Mouse (Mus musculus) MEL (cell line): ENCODE results near the gene Hoxd11. TPM values are rescaled to one million over a fixed set of nuclear protein-coding genes. Genes with fewer than 3 reads are reported as not detected.

Source experiments
- DNase-seq: peaks from one replicate; pipeline ENCODE4 v3.0.0; 2011; ENCODE audit warnings: low read depth, low spot score
- H3K27ac ChIP-seq: 2 replicates; pipeline ENCODE4 v1.5.1; 2012; ENCODE audit warnings: low read depth, mild to moderate bottlenecking, control low read depth, low read length, moderate library complexity; ENCODE audit not compliant: control insufficient read depth
- H3K27me3 ChIP-seq, 2 experiments: fragments of 150-350 bp in 1 of 2; sonication (generic) in 1 of 2; 2 replicates each; pipeline ENCODE4 v1.6.1; 2012; ENCODE audit warnings: low read length in 2 of 2, mild to moderate bottlenecking in 2 of 2, improper control_type of control experiment in 1 of 2, moderate library complexity in 1 of 2; ENCODE audit not compliant: insufficient read depth in 2 of 2, control insufficient read depth in 1 of 2
- H3K36me3 ChIP-seq, 2 experiments: 2 replicates each; pipeline ENCODE4 v1.6.1; 2012 to 2014; ENCODE audit warnings: low read length in 2 of 2, improper control_type of control experiment in 1 of 2, inconsistent platforms in 1 of 2, mild to moderate bottlenecking in 1 of 2; ENCODE audit not compliant: insufficient read depth in 2 of 2, control insufficient read depth in 1 of 2
- H3K4me1 ChIP-seq, 2 experiments: fragments of 150-350 bp in 1 of 2; sonication (generic) in 1 of 2; 2 replicates each; pipeline ENCODE4 v1.6.1; 2012; ENCODE audit warnings: low read length in 2 of 2, improper control_type of control experiment in 1 of 2, mild to moderate bottlenecking in 1 of 2; ENCODE audit not compliant: insufficient read depth in 2 of 2, control insufficient read depth in 1 of 2
- H3K4me3 ChIP-seq, 2 experiments: fragments of 150-350 bp in 1 of 2; sonication (generic) in 1 of 2; 2 replicates each; pipeline ENCODE4 v1.5.1; 2012; ENCODE audit warnings: low read depth in 2 of 2, low read length in 2 of 2, mild to moderate bottlenecking in 2 of 2, moderate library complexity in 2 of 2, control low read depth in 1 of 2, improper control_type of control experiment in 1 of 2; ENCODE audit not compliant: control insufficient read depth in 1 of 2, insufficient read depth in 1 of 2
- H3K79me2 ChIP-seq: 2 replicates; pipeline ENCODE4 v1.6.1; 2012; ENCODE audit warnings: mild to moderate bottlenecking, low read length, moderate library complexity; ENCODE audit not compliant: control insufficient read depth, poor library complexity, insufficient read depth
- H3K9ac ChIP-seq: 2 replicates; pipeline ENCODE4 v1.6.1; 2012; ENCODE audit warnings: low read depth, mild to moderate bottlenecking, control low read depth, low read length, moderate library complexity; ENCODE audit not compliant: control insufficient read depth, poor library complexity, severe bottlenecking
- H3K9me3 ChIP-seq: fragments of 150-350 bp; sonication (generic); replicated peaks from 2 replicates; pipeline ENCODE4 v1.6.1; 2012; ENCODE audit warnings: mild to moderate bottlenecking, low read length, improper control_type of control experiment, moderate library complexity; ENCODE audit not compliant: insufficient read depth
- CHD2 ChIP-seq: IDR thresholded peaks from 2 replicates; pipeline ENCODE4 v1.6.1; 2011; ENCODE audit warnings: low read length, improper control_type of control experiment
- E2F4 ChIP-seq: IDR thresholded peaks from 2 replicates; pipeline ENCODE4 v1.6.1; 2011; ENCODE audit warnings: low read depth, low read length, improper control_type of control experiment, borderline replicate concordance
- ELF1 ChIP-seq: IDR thresholded peaks from 2 replicates; pipeline ENCODE4 v1.6.1; 2014; ENCODE audit warnings: low read depth, mild to moderate bottlenecking, inconsistent platforms, low read length, improper control_type of control experiment, moderate library complexity
- GABPA ChIP-seq: IDR thresholded peaks from 2 replicates; pipeline ENCODE4 v1.6.1; 2012; ENCODE audit warnings: low read depth, mild to moderate bottlenecking, inconsistent platforms, low read length, improper control_type of control experiment, moderate library complexity
- GATA1 ChIP-seq: IDR thresholded peaks from 2 replicates; pipeline ENCODE4 v1.6.1; 2011; ENCODE audit warnings: low read depth, low read length, improper control_type of control experiment
- HCFC1 ChIP-seq: IDR thresholded peaks from 2 replicates; pipeline ENCODE4 v1.6.1; 2012; ENCODE audit warnings: low read depth, mild to moderate bottlenecking, inconsistent platforms, low read length, improper control_type of control experiment, moderate library complexity
- KAT2A ChIP-seq: conservative IDR thresholded peaks from 2 replicates; pipeline ENCODE4 v1.6.1; 2012; ENCODE audit warnings: low read depth, low read length, improper control_type of control experiment, inconsistent platforms
- MAFK ChIP-seq: IDR thresholded peaks from 2 replicates; pipeline ENCODE4 v1.6.1; 2011; ENCODE audit warnings: low read depth, mild to moderate bottlenecking, low read length, improper control_type of control experiment, borderline replicate concordance
- MAX ChIP-seq: IDR thresholded peaks from 2 replicates; pipeline ENCODE4 v1.6.1; 2011; ENCODE audit warnings: low read length, improper control_type of control experiment
- MEF2A ChIP-seq: IDR thresholded peaks from 2 replicates; pipeline ENCODE4 v1.6.1; 2014; ENCODE audit warnings: low read depth, mild to moderate bottlenecking, inconsistent platforms, low read length, improper control_type of control experiment; ENCODE audit not compliant: poor library complexity, insufficient replicate concordance, severe bottlenecking; ENCODE audit errors: extremely low read depth
- MYB ChIP-seq: IDR thresholded peaks from 2 replicates; pipeline ENCODE4 v1.6.1; 2011; ENCODE audit warnings: mild to moderate bottlenecking, low read depth, low read length, improper control_type of control experiment
- MYC ChIP-seq: IDR thresholded peaks from 2 replicates; pipeline ENCODE4 v1.6.1; 2011; ENCODE audit warnings: low read depth, mild to moderate bottlenecking, low read length, improper control_type of control experiment, moderate library complexity
- NRF1 ChIP-seq: IDR thresholded peaks from 2 replicates; pipeline ENCODE4 v1.6.1; 2014; ENCODE audit warnings: low read depth, mild to moderate bottlenecking, inconsistent platforms, low read length, improper control_type of control experiment, moderate library complexity; ENCODE audit not compliant: poor library complexity, insufficient read depth, severe bottlenecking
- POLR2A ChIP-seq, 2 experiments: IDR thresholded peaks; 2 replicates each; pipeline ENCODE4 v1.6.1; 2011 to 2012; ENCODE audit warnings: low read length in 2 of 2, mild to moderate bottlenecking in 2 of 2, control low read depth in 1 of 2, improper control_type of control experiment in 1 of 2, low read depth in 1 of 2, moderate library complexity in 1 of 2; ENCODE audit not compliant: control insufficient read depth in 1 of 2, insufficient read depth in 1 of 2, poor library complexity in 1 of 2
- POLR2AphosphoS5 ChIP-seq: IDR thresholded peaks from 2 replicates; pipeline ENCODE4 v1.6.1; 2012; ENCODE audit warnings: low read depth, borderline replicate concordance, mild to moderate bottlenecking, inconsistent platforms, low read length, moderate library complexity, mixed read lengths
- SIN3A ChIP-seq: IDR thresholded peaks from 2 replicates; pipeline ENCODE4 v1.6.1; 2012; ENCODE audit warnings: low read length, improper control_type of control experiment, inconsistent platforms
- TAL1 ChIP-seq: IDR thresholded peaks from 2 replicates; pipeline ENCODE4 v1.6.1; 2012; ENCODE audit warnings: mild to moderate bottlenecking, inconsistent platforms, low read length, moderate library complexity, mixed read lengths
- UBTF ChIP-seq: IDR thresholded peaks from 2 replicates; pipeline ENCODE4 v1.6.1; 2012; ENCODE audit warnings: low read depth, mild to moderate bottlenecking, inconsistent platforms, low read length, improper control_type of control experiment, moderate library complexity, borderline replicate concordance; ENCODE audit not compliant: insufficient read depth
- USF2 ChIP-seq, 2 experiments: IDR thresholded peaks; 2 replicates each; pipeline ENCODE4 v1.6.1; 2011 to 2012; ENCODE audit warnings: improper control_type of control experiment in 2 of 2, low read length in 2 of 2, borderline replicate concordance in 1 of 2, inconsistent platforms in 1 of 2, low read depth in 1 of 2, mild to moderate bottlenecking in 1 of 2; ENCODE audit not compliant: insufficient read depth in 1 of 2
- ZC3H11A ChIP-seq: IDR thresholded peaks from 2 replicates; pipeline ENCODE4 v1.6.1; 2012; ENCODE audit warnings: low read depth, mild to moderate bottlenecking, inconsistent platforms, low read length, improper control_type of control experiment
- ZKSCAN1 ChIP-seq: IDR thresholded peaks from 2 replicates; pipeline ENCODE4 v1.6.1; 2012; ENCODE audit warnings: low read depth, mild to moderate bottlenecking, inconsistent platforms, low read length, improper control_type of control experiment, moderate library complexity
- ZMIZ1 ChIP-seq: IDR thresholded peaks from 2 replicates; pipeline ENCODE4 v1.6.1; 2012; ENCODE audit warnings: low read depth, mild to moderate bottlenecking, inconsistent platforms, low read length, improper control_type of control experiment, moderate library complexity
- polyA plus RNA-seq, 2 experiments: library from polyadenylated mRNA; stranded (reverse) in 1 of 2; unstranded in 1 of 2; fragments of >175 nt in 1 of 2; fragments of >200 nt in 1 of 2; gene quantifications; 2 replicates each; pipeline versions ENCODE4 v1.2.1 to v1.2.4; 2012; ENCODE audit warnings: low replicate concordance in 2 of 2, low read depth in 1 of 2; ENCODE audit not compliant: insufficient read length in 2 of 2, insufficient read depth in 1 of 2, missing spikeins in 1 of 2
- total RNA-seq: library from RNA; depleted of rRNA; stranded (reverse); fragments of 300-350 nt; gene quantifications from 2 replicates; pipeline ENCODE4 v1.2.3, GENCODE M21; 2012

Hoxd11 gene
- total and polyA plus RNA-seq, 3 experiments: not detected

DNA sequence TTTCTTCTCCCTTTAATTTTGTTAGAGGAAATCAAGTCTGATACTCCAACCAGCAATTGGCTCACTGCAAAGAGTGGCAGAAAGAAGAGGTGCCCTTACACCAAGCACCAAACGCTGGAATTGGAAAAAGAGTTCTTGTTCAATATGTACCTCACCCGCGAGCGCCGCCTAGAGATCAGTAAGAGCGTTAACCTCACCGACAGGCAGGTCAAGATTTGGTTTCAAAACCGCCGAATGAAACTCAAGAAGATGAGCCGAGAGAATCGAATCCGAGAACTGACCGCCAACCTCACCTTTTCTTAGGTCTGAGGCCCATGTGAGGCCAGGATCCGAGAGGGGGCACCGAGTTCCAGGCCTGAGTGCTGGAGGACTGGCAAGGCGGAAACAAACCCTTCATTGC, 14.7 kb downstream of the Hoxd11 start:
- H3K4me3 ChIP-seq: no peak overlapping the region
- no peak for TF ChIP-seq MAX
- no peak for TF ChIP-seq KAT2A
- no peak for TF ChIP-seq TAL1
- TF ChIP-seq POLR2A (IDR thresholded peaks at IDR 0.05; ENCODE audit: control insufficient read depth in 1 of 2, insufficient read depth in 1 of 2, low read depth in 1 of 2, low read length in 2 of 2, poor library complexity in 1 of 2): no peak
- no peak for TF ChIP-seq POLR2AphosphoS5
- TF ChIP-seq USF2 (IDR thresholded peaks at IDR 0.05; ENCODE audit: borderline replicate concordance in 1 of 2, insufficient read depth in 1 of 2, low read depth in 1 of 2, low read length in 2 of 2): no peak
- no peak for TF ChIP-seq SIN3A
- TF ChIP-seq GATA1: no peak
- TF ChIP-seq CHD2: no peak
- TF ChIP-seq GABPA: no peak
- no peak for TF ChIP-seq NRF1
- no peak for TF ChIP-seq ZC3H11A
- TF ChIP-seq E2F4: no peak
- TF ChIP-seq MYB: no peak
- H3K27ac ChIP-seq: no peak overlapping the region
- H3K9ac ChIP-seq: no peak overlapping the region
- H3K9me3 ChIP-seq: no peaks in the 10 kb centered on the region
- no peaks in the 10 kb centered on the region for H3K36me3 ChIP-seq
- no peaks in the 10 kb centered on the region for H3K4me1 ChIP-seq
- H3K79me2 ChIP-seq: no peaks in the 10 kb centered on the region
- no peaks in the 10 kb centered on the region; a peak in 2 of 4 replicates for H3K27me3 ChIP-seq
- no peak for DNase-seq

DNA sequence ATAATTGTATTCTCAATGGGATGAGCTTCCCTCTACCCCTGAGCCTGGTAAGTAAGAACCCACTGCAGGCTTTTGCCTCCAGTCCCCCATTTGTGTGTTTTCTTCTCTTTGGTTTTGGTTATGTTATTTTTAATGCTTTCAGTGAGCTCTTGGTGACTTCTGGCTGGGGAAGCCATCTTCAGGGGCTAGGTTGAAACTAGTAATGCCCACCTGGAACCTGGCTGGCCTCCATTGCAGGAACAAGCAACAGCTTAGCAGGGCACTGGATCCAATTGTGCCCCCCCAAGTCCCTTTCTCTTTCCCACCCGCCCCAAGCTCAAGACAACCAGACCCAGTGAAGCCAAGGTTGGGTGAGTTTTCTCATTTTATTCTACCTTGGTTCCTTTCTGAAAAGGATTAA, 16.0 kb downstream of the Hoxd11 start:
- DNase-seq: no peak
- Histone ChIP-seq H3K79me2 (no peaks in the 10 kb centered on the region), H3K4me1 (no peaks in the 10 kb centered on the region), H3K27me3 (no peaks in the 10 kb centered on the region; a peak in 2 of 4 replicates), H3K9me3 (no peaks in the 10 kb centered on the region), H3K4me3 (no peak overlapping the region), H3K36me3 (no peaks in the 10 kb centered on the region), H3K27ac (no peak overlapping the region), H3K9ac (no peak overlapping the region)
- TF ChIP-seq ZKSCAN1 (no peak), MAFK (no peak), CHD2 (no peak), ZMIZ1 (no peak), MEF2A (no peak), SIN3A (no peak), UBTF (no peak), ELF1 (no peak), MYC (no peak), HCFC1 (no peak)
